Mouse (Mus musculus) heart, postnatal 4 days (tissue): ENCODE measurements around the gene Cd300ld2. TPM values are rescaled to one million over a fixed set of nuclear protein-coding genes. Genes with fewer than 3 reads are reported as not detected.

Source experiments
- total RNA-seq, 2 experiments: library from RNA; stranded (reverse); gene quantifications; 2 replicates each; pipeline ENCODE4 v1.2.3; 2021

Cd300ld2 gene
- total RNA-seq, 2 experiments from 2014 or later: not detected

Other genes starting within 250 kb of the Cd300ld2 start
- gene Btbd17, start 220.2 kb downstream of the Cd300ld2 start, total RNA-seq: under 1 TPM; 0.17 to 0.25 TPM
- not detected for gene Gpr142, start 217.3 kb downstream of the Cd300ld2 start, total RNA-seq
- 10 to 100 TPM; 11.9 to 12.1 TPM for gene Gprc5c, start 165.0 kb downstream of the Cd300ld2 start, total RNA-seq
- gene Cd300a, start 126.2 kb downstream of the Cd300ld2 start, total RNA-seq: under 1 TPM; 0.79 to 0.83 TPM
- gene Cd300lb, start 81.8 kb downstream of the Cd300ld2 start, total RNA-seq: under 1 TPM; 0.19 to 0.32 TPM
- not detected for gene Cd300c, start 47.0 kb downstream of the Cd300ld2 start, total RNA-seq
- under 1 TPM; 0.29 to 0.41 TPM for gene Cd300ld, start 26.3 kb downstream of the Cd300ld2 start, total RNA-seq
- gene Cd300c2, start 14.3 kb downstream of the Cd300ld2 start, total RNA-seq: 1 to 10 TPM in 1 of 2 experiments, under 1 TPM in 1; 0.97 to 1.1 TPM
- not detected for gene Cd300ld4, start 10.8 kb upstream of the Cd300ld2 start, total RNA-seq
- gene Cd300ld5, start 21.6 kb upstream of the Cd300ld2 start, total RNA-seq: under 1 TPM in 1 of 2 experiments, not detected in 1; 0.79 TPM
- 1 to 10 TPM; 1.6 to 2.2 TPM for gene Cd300ld3, start 32.2 kb upstream of the Cd300ld2 start, total RNA-seq
- under 1 TPM in 1 of 2 experiments, not detected in 1; 0.11 TPM for gene Cd300e, start 46.0 kb upstream of the Cd300ld2 start, total RNA-seq
- gene Rab37, start 75.2 kb upstream of the Cd300ld2 start, total RNA-seq: 1 to 10 TPM; 1.0 to 1.1 TPM
- under 1 TPM; 0.31 to 0.52 TPM for gene Cd300lf, start 117.8 kb upstream of the Cd300ld2 start, total RNA-seq
- gene Slc9a3r1, start 147.1 kb upstream of the Cd300ld2 start, total RNA-seq: 10 to 100 TPM; 13.9 to 15.3 TPM
- gene Tmem104, start 171.3 kb upstream of the Cd300ld2 start, total RNA-seq: 1 to 10 TPM; 5.2 to 9.3 TPM
- gene Nat9, start 171.7 kb upstream of the Cd300ld2 start, total RNA-seq: 10 to 100 TPM; 11.9 to 12.0 TPM